Mouse (Mus musculus): ENCODE measurements around the gene Glipr2. TPM values are rescaled to one million over a fixed set of nuclear protein-coding genes. Genes with fewer than 3 reads are reported as not detected.

The Glipr2 gene
- polyA plus RNA-seq (2014; fragmentation: Illumina TruSeq; extraction: RNeasy Lipid Tissue Mini Kit (QIAGEN cat#74804); ENCODE audit: low read depth, low replicate concordance): 7.7 TPM

DNA sequence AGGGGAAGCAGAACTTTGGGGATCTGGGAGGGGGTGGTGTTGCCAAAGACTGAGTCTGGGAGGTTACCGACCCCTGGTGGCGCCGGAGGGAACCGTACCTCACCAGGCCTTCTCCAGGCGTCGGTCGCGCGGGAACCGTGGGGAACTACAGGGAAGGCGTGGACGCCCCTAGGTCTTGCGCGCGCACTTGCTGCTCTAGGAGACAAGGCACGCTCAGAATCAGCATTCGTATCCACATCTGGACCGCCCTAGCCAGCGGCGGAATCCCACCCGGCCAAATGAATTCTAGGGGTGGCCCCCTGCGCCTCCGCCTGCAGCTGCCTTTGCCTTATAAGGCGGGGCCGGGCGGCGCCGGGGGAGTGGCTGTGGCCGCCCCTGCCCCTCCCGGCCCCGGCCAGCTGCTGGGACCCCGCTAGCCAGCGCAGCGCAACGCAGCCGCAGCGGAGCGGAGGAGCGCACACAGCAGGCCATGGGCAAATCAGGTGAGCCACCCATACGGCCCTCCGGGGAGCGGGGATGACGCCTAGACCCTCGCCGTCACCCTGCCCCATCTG, at the start of gene Glipr2:
Gene Glipr2 (plus strand): TSS at position 110 of the 554 bp plus-strand sequence.

DNA sequence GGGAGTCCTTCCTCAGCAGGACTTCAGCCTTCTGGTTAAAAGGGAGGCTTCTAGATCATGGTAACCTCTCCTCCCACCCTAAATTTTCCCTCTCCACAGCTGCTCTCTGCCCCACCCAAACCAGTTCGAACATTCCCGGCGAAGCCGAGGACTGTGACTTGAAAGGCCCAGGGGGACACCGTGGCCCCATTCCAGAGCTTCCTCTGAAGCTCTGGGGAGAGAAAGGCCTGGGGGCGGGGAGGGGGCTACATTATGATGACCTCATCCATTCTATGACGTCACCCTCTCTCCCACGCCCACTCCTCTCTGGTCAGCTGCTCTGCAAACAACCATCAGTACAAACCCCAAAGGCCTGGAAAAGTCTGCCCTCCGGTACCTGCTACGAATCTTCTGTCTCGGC, 26.0 kb downstream of the Glipr2 start, which contains the start of gene Ccin:
Gene Ccin (plus strand): TSS at position 303 of the 400 bp plus-strand sequence.

DNA sequence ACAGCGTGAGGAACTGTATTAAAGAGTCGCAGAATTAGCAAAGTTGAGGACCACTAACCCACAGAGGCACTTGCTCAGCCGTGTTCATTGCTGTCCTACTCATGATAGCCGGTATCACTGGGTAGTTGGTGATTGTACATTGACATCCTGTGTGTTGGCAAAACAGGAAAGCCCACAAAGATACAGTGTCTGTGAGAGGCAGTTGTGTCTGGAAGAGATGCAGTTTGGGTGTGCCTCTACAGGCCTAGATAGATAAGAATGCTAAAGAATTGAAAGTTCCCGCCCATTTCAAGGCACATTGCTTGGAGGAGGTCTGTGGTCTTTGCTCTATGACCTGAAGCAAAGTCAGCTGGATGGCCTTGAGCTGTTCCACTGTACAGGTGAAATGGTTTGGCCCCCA, 46.9 kb downstream of the Glipr2 start, which contains the start of gene Clta:
Gene Clta (plus strand): TSS at position 327 of the 400 bp plus-strand sequence.

Other genes starting within 250 kb of the Glipr2 start
- gene Olfr71, start 247.1 kb upstream of the Glipr2 start, polyA plus RNA-seq (2014; fragmentation: Illumina TruSeq; extraction: RNeasy Lipid Tissue Mini Kit (QIAGEN cat#74804); ENCODE audit: low read depth, low replicate concordance): not detected
- gene Hrct1, start 230.2 kb upstream of the Glipr2 start, polyA plus RNA-seq (2014; fragmentation: Illumina TruSeq; extraction: RNeasy Lipid Tissue Mini Kit (QIAGEN cat#74804); ENCODE audit: low read depth, low replicate concordance): 6.5 TPM
- gene Spaar, start 227.4 kb upstream of the Glipr2 start, polyA plus RNA-seq (2014; fragmentation: Illumina TruSeq; extraction: RNeasy Lipid Tissue Mini Kit (QIAGEN cat#74804); ENCODE audit: low read depth, low replicate concordance): 5.6 TPM
- gene Olfr159, start 186.4 kb upstream of the Glipr2 start, polyA plus RNA-seq (2014; fragmentation: Illumina TruSeq; extraction: RNeasy Lipid Tissue Mini Kit (QIAGEN cat#74804); ENCODE audit: low read depth, low replicate concordance): not detected
- not detected for gene Olfr156, start 133.5 kb upstream of the Glipr2 start, polyA plus RNA-seq (2014; fragmentation: Illumina TruSeq; extraction: RNeasy Lipid Tissue Mini Kit (QIAGEN cat#74804); ENCODE audit: low read depth, low replicate concordance)
- not detected for gene Olfr157, start 117.2 kb upstream of the Glipr2 start, polyA plus RNA-seq (2014; fragmentation: Illumina TruSeq; extraction: RNeasy Lipid Tissue Mini Kit (QIAGEN cat#74804); ENCODE audit: low read depth, low replicate concordance)
- gene Olfr155, start 105.8 kb upstream of the Glipr2 start, polyA plus RNA-seq (2014; fragmentation: Illumina TruSeq; extraction: RNeasy Lipid Tissue Mini Kit (QIAGEN cat#74804); ENCODE audit: low read depth, low replicate concordance): not detected
- gene Reck, start 81.9 kb upstream of the Glipr2 start, polyA plus RNA-seq (2014; fragmentation: Illumina TruSeq; extraction: RNeasy Lipid Tissue Mini Kit (QIAGEN cat#74804); ENCODE audit: low read depth, low replicate concordance): 5.3 TPM
- not detected for gene Ccin, start 26.1 kb downstream of the Glipr2 start, polyA plus RNA-seq (2014; fragmentation: Illumina TruSeq; extraction: RNeasy Lipid Tissue Mini Kit (QIAGEN cat#74804); ENCODE audit: low read depth, low replicate concordance)
- gene Clta, start 47.1 kb downstream of the Glipr2 start, polyA plus RNA-seq (2014; fragmentation: Illumina TruSeq; extraction: RNeasy Lipid Tissue Mini Kit (QIAGEN cat#74804); ENCODE audit: low read depth, low replicate concordance): 94.8 TPM
- gene Gne, start 126.8 kb downstream of the Glipr2 start, polyA plus RNA-seq (2014; fragmentation: Illumina TruSeq; extraction: RNeasy Lipid Tissue Mini Kit (QIAGEN cat#74804); ENCODE audit: low read depth, low replicate concordance): 18.7 TPM